Mouse (Mus musculus) left cerebral cortex, adult 8-10 months (tissue): ENCODE results near the gene Cdc42ep4. TPM values are rescaled to one million over a fixed set of nuclear protein-coding genes. Genes with fewer than 3 reads are reported as not detected.
A peak's percentile ranks its signal among the peaks of the same experiment; 100 is the strongest.

Experiments used
- DNase-seq, 2 experiments: peaks; one replicate each; pipeline ENCODE4 v3.0.0; 2022; ENCODE audit warnings: low spot score in 2 of 2
- total RNA-seq, 4 experiments: library from RNA; stranded (reverse); gene quantifications; 2 replicates each; pipeline ENCODE4 v1.2.4; 2022

Cdc42ep4 gene
- total RNA-seq, 4 experiments from 2014 or later = 30.5 to 32.6 (median 31.8) TPM

- peak; percentile 40 to 41 for DNase-seq
These were observed 854 bp downstream of the Cdc42ep4 start for GRCm38 (mm10) chr11:113750571-113751483.

- DNase-seq = no peak
These were observed 1.8 kb downstream of the Cdc42ep4 start for GRCm38 (mm10) chr11:113749749-113750351.

- DNase-seq = no peak
These were observed 2.7 kb downstream of the Cdc42ep4 start for GRCm38 (mm10) chr11:113748797-113749521.

- DNase-seq = no peak
These were observed 3.8 kb downstream of the Cdc42ep4 start for GRCm38 (mm10) chr11:113747725-113748380.

- no peak for DNase-seq
These were observed 4.6 kb downstream of the Cdc42ep4 start for GRCm38 (mm10) chr11:113747056-113747455.

GRCm38 (mm10) chr11:113745961-113746360 is 5.7 kb downstream of the Cdc42ep4 start:
- no peak for DNase-seq

GRCm38 (mm10) chr11:113742998-113743397 is 8.7 kb downstream of the Cdc42ep4 start:
- DNase-seq = no peak

- DNase-seq = no peak
These were observed 11.6 kb downstream of the Cdc42ep4 start for GRCm38 (mm10) chr11:113740100-113740499.

GRCm38 (mm10) chr11:113739213-113739612 is 12.5 kb downstream of the Cdc42ep4 start:
- no peak for DNase-seq

- no peak for DNase-seq
These were observed 13.8 kb downstream of the Cdc42ep4 start for GRCm38 (mm10) chr11:113737912-113738311.

- DNase-seq = no peak
These were observed 14.2 kb downstream of the Cdc42ep4 start for GRCm38 (mm10) chr11:113737553-113737854.

- DNase-seq = no peak
These were observed 14.7 kb downstream of the Cdc42ep4 start for GRCm38 (mm10) chr11:113736848-113737552.

- no peak for DNase-seq
These were observed 16.5 kb downstream of the Cdc42ep4 start for GRCm38 (mm10) chr11:113735151-113735550.

GRCm38 (mm10) chr11:113733631-113734364 is 17.9 kb downstream of the Cdc42ep4 start:
- DNase-seq = no peak

- DNase-seq = no peak
These were observed 19.6 kb downstream of the Cdc42ep4 start for GRCm38 (mm10) chr11:113731945-113732612.

GRCm38 (mm10) chr11:113730879-113731278 is 20.8 kb downstream of the Cdc42ep4 start:
- DNase-seq = no peak

- DNase-seq = no peak
These were observed 21.8 kb downstream of the Cdc42ep4 start for GRCm38 (mm10) chr11:113729917-113730316.

GRCm38 (mm10) chr11:113729239-113729638 is 22.4 kb downstream of the Cdc42ep4 start:
- no peak for DNase-seq

GRCm38 (mm10) chr11:113727992-113728391 is 23.7 kb downstream of the Cdc42ep4 start:
- no peak for DNase-seq
